ENCODE assay signal across 17 mouse cellular contexts in genomic region chr2:180444957-180445785, GRCm38 (mm10). TPM values are rescaled to one million over a fixed set of nuclear protein-coding genes. Genes with fewer than 3 reads are reported as not detected.
A peak's percentile ranks its signal among the peaks of the same experiment; 100 is the strongest.
DNase-seq lines count a peak whose midpoint lies in the region; ATAC-seq lines count a peak whose summit lies in the region.
"Had no signal": no experiment of that assay in that cellular context is flagged by ENCODE, and none has a peak within 500 bp of the region (broad histone marks: within the 10 kb centered on the region; RNA-seq: fewer than 3 reads in every experiment).

No protein-coding gene starts in this region.

- H3K4me2 ChIP-seq in forebrain, embryonic 14.5 days (ENCODE audit: low read length) = no peak overlapping the region
- H3K4me2 ChIP-seq: midbrain, embryonic 12.5 days had no signal

- DNase-seq in forebrain, embryonic 14.5 days (ENCODE audit: low spot score) = peak; percentile 61
- DNase-seq in forebrain, embryonic 10.5 days (ENCODE audit: extremely low spot score, low spot score) = no peak
- DNase-seq in 416B (ENCODE audit: low read depth) = peak; percentile 82
- peak; percentile 44 for DNase-seq in R1 (ENCODE audit: low read depth, low spot score)
- no peak for DNase-seq in lung, postnatal 14 days
- DNase-seq in heart, adult 18-20 months = no peak
- no peak for DNase-seq in neural tube, embryonic 10.5 days (ENCODE audit: extremely low spot score, low spot score)
- DNase-seq: adrenal gland, postnatal 25 days; cerebellum, adult 11 months; heart, adult 2 months; heart, postnatal 4 days had no signal

- WGBS in forebrain, embryonic 14.5 days = 25% methylated on average over 9 of the region's 9 CpGs
- 66% methylated on average over 8 of the region's 9 CpGs for WGBS in forebrain, embryonic 10.5 days

- H3K4me1 ChIP-seq in forebrain, embryonic 14.5 days (ENCODE audit: control insufficient read depth, insufficient read depth, low read length) = peaks cover 8% of the 10 kb centered on the region
- H3K4me1 ChIP-seq in forebrain, embryonic 10.5 days = peaks cover 35% of the 10 kb centered on the region

- H3K9me3 ChIP-seq in forebrain, embryonic 14.5 days (replicated peaks; ENCODE audit: control insufficient read depth, low read length) = no peaks in the 10 kb centered on the region
- H3K9me3 ChIP-seq in forebrain, embryonic 10.5 days = no peaks in the 10 kb centered on the region
- H3K9me3 ChIP-seq: midbrain, embryonic 12.5 days had no signal

- H3K27ac ChIP-seq in forebrain, embryonic 14.5 days (ENCODE audit: low read depth, low read length) = no peak overlapping the region
- H3K27ac ChIP-seq in forebrain, embryonic 10.5 days = no peak overlapping the region
- H3K27ac ChIP-seq: heart, adult 2 months; midbrain, embryonic 12.5 days had no signal

- no peaks in the 10 kb centered on the region for H3K27me3 ChIP-seq in forebrain, embryonic 14.5 days (replicated peaks; ENCODE audit: control insufficient read depth, insufficient read depth, low read length)
- peaks cover 10% of the 10 kb centered on the region for H3K27me3 ChIP-seq in forebrain, embryonic 10.5 days (ENCODE audit: poor library complexity, severe bottlenecking)

- no peak overlapping the region for H3K9ac ChIP-seq in forebrain, embryonic 14.5 days (ENCODE audit: low read length)
- H3K9ac ChIP-seq: midbrain, embryonic 12.5 days had no signal

- no peaks in the 10 kb centered on the region for H3K36me3 ChIP-seq in forebrain, embryonic 14.5 days (ENCODE audit: control insufficient read depth, insufficient read depth, low read length)
- no peaks in the 10 kb centered on the region for H3K36me3 ChIP-seq in forebrain, embryonic 10.5 days (replicated peaks)
- H3K36me3 ChIP-seq: midbrain, embryonic 12.5 days had no signal

- ATAC-seq in forebrain, embryonic 14.5 days = no peak
- ATAC-seq in megakaryocyte progenitor cell, adult 5-6 weeks (replicated peaks; ENCODE audit: poor library complexity) = peak; percentile 59
- ATAC-seq: lung, postnatal 0 days had no signal

- H3K4me3 ChIP-seq in forebrain, embryonic 14.5 days (ENCODE audit: low read depth, low read length) = no peak overlapping the region
- H3K4me3 ChIP-seq in forebrain, embryonic 10.5 days = no peak overlapping the region
- H3K4me3 ChIP-seq: erythroblast, embryonic 14.5 days; heart, adult 2 months; midbrain, embryonic 12.5 days had no signal

RNA-seq across cellular contexts. Expression of gene Slco4a1, which starts 10.9 kb away (rescaled TPM):
- polyA plus RNA-seq in forebrain, embryonic 14.5 days (2014; fragmentation: Nextera tagmentation; extraction: Ambion mirVana) = 0.74 and 1.1 TPM in 2 replicates
- polyA plus RNA-seq in forebrain, embryonic 10.5 days (2016; fragmentation: Nextera tagmentation; extraction: Ambion mirVana) = 4.9 and 6.9 TPM in 2 replicates
- total RNA-seq in megakaryocyte progenitor cell, adult 5-6 weeks (2015) = 25.0 and 26.8 TPM in 2 replicates
- total RNA-seq in megakaryocyte progenitor cell, adult 5-6 weeks (2017) = 12.2 and 13.7 TPM in 2 replicates
- total RNA-seq in heart, adult 18-20 months (2021) = under 1 TPM in 1 of 2 experiments, not detected in 1; 0.23 TPM
- total RNA-seq: heart, adult 2 months had no signal

RNA-seq across cellular contexts. Expression of gene Ntsr1, which starts 54.6 kb away (rescaled TPM):
- polyA plus RNA-seq in forebrain, embryonic 14.5 days (2014; fragmentation: Nextera tagmentation; extraction: Ambion mirVana) = 4.4 and 6.1 TPM in 2 replicates
- not detected in 2 replicates for polyA plus RNA-seq in forebrain, embryonic 10.5 days (2016; fragmentation: Nextera tagmentation; extraction: Ambion mirVana)
- not detected in 2 replicates for total RNA-seq in megakaryocyte progenitor cell, adult 5-6 weeks (2015)
- total RNA-seq in megakaryocyte progenitor cell, adult 5-6 weeks (2017) = not detected in 2 replicates
- total RNA-seq in heart, adult 18-20 months (2021) = not detected
- total RNA-seq: adrenal gland, postnatal 25 days; heart, adult 2 months; liver, adult 2 months had no signal
- polyA plus RNA-seq: C2C12; erythroblast, embryonic 14.5 days; heart, adult 2 months; liver, adult 2 months had no signal

Comparison
In these comparisons a context has a peak if more than half of its experiments do, and no peak if none do; other contexts are left out.
1. DNase-seq: peak in forebrain, embryonic 14.5 days (single experiment), 416B (single experiment) and R1 (single experiment); none in forebrain, embryonic 10.5 days (single experiment), lung, postnatal 14 days (single experiment), heart, adult 18-20 months (0 of 2) and neural tube, embryonic 10.5 days (single experiment).
2. RNA of gene Slco4a1, which starts 10.9 kb away (total RNA-seq): 12.2 to 26.8 TPM in megakaryocyte progenitor cell, adult 5-6 weeks; 0.23 TPM in heart, adult 18-20 months; every median in the first group is over 10 times any median in the second.